Mouse (Mus musculus): ENCODE measurements around the gene Ppm1d. TPM values are rescaled to one million over a fixed set of nuclear protein-coding genes. Genes with fewer than 3 reads are reported as not detected.
A peak's percentile ranks its signal among the peaks of the same experiment; 100 is the strongest.

The Ppm1d gene
- polyA plus RNA-seq (2012; rRNA removed), result 12.9 and 13.3 TPM in 2 replicates

DNA sequence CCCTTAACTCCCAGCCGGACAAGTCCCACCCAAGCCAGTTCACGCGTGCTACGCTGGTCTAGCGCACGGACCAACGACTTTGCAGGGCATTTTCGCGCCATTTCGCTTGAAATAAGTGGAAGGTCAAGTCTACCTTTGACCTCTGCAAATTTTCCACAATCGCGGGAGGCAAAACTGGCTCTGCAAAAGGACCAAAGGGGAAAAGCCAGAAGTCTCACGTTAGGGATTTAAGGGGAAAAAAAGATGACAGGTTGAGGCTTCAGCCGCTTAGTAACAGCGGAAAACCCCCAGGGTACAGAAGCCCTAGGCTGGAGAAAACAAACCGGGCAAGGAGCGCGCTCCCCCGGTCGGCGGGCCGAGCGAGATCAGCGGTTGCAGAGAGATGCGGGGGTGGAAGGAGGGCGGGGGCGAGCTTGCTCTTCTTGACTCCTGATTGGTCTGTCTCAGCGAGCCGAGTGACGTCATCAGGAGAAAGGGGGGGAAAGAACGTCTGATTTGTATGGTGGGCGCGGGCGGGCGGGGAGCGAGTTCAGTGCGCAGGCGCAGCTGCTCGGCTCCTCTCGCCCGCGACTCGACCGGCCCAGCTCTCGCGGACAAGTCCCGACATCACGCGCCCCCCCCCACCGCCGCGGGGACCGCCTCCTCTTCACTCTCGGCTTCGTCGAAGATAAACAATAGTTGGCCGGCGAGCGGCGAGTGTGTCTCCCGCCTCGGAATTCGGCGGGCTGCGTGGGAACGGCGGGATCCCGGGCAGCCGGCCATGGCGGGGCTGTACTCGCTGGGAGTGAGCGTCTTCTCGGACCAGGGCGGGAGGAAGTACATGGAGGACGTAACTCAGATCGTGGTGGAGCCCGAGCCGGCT is at the start of gene Ppm1d:
Gene Ppm1d (plus strand): TSS at position 532 of the 862 bp plus-strand sequence.
- peak; percentile 95 to 98 for DNase-seq (ENCODE audit: extremely low spot score in 1 of 2, low spot score in 1 of 2)

DNA sequence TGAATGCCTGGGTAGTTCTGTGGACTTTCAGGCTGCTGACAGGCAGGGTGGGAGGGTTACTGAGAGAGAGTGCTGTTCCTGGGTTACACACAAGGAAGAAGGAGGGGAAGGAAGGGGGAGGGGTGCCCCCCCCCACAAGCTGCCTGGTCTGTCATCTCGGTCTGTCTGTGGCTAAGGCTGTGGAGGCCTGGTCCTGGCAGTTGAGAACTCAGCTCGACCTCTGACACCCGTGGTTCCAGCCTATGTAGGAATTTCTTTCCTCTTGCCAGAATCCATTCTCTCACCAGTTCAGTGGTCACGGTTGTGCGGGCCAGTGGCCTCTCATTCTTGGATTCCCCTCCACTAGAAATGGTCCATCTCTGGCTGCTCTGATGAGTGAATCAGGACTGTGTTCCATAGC is 46.4 kb upstream of the Ppm1d start:
- no peak for DNase-seq (ENCODE audit: extremely low spot score in 1 of 2, low spot score in 1 of 2)

DNA sequence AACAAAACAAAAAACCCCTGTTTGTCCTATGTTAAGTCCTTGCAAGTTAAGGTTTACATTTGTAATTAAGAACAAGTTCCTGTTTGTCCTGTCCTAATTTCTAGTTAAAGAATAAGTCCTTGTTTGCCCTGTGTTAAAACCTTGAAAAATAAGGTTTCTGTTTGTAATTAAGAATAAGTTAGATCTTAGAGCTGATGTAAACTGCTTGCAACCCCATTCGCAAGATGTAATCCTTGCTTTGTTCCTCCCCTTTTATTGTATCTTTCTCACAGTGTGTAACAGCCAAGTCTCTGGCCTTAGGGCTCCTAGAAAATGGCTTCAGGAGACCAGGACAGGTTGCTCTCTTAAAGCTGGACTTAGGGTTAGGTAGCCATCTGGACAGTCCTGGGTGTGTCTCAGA is 43.7 kb upstream of the Ppm1d start:
- no peak for DNase-seq (ENCODE audit: extremely low spot score in 1 of 2, low spot score in 1 of 2)

DNA sequence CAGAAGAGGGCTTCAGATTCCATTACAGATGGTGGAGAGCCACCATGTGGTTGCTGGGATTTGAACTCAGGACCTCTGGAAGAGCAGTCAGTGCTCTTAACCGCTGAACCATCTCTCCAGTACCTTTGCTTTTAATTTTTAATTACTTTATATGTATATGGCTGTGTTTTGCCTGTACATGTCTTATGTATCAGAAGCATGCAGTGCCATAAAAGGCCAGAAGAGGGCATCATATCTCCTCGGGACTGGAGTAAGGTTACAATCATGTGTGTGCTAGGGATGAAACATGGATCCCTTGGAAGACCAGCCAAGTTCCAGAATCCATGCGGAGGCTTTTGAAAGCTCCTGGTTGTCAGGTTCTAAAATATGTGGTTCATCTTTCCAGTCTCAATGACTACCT is 40.4 kb upstream of the Ppm1d start:
- DNase-seq (ENCODE audit: extremely low spot score in 1 of 2, low spot score in 1 of 2), result peak in 1 of 2 experiments; percentile 33

DNA sequence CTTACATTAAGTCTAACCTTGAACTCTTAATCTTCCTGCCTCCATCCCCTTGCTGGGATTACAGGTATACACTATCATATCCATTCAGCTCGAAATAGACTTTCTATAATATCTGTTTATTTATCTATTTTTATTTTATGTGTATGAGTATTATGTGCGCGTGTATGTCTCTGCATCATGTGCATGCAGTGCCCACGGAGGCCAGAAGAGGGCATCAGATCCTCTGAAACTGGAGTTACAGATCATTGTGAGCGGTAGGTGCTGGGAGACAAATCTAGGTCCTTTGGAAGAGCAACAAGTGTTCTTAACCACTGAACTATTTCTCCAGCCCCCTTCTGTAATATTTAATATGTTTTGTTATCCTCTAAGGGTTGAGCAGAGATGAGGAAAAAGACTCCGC is 37.7 kb upstream of the Ppm1d start:
- no peak for DNase-seq (ENCODE audit: extremely low spot score in 1 of 2, low spot score in 1 of 2)

DNA sequence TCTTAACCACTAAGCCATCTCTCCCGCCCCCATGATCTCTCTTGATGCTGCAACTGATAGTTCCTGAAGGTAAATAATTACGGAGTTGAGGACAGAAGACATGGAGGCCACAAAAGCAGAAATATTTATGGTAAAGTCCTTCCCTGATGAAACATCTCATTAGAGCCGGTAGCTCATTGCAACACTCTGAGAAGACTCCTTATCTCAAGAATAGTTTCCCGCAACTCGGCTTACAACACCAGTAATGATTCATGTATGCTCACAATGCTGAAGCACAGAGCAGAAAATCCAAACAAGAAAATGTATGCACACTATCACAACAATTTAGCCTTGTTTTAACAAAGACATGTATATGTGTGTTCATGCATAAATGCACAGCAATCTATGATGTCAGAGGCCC is 35.9 kb upstream of the Ppm1d start:
- DNase-seq (ENCODE audit: extremely low spot score in 1 of 2, low spot score in 1 of 2), result no peak

DNA sequence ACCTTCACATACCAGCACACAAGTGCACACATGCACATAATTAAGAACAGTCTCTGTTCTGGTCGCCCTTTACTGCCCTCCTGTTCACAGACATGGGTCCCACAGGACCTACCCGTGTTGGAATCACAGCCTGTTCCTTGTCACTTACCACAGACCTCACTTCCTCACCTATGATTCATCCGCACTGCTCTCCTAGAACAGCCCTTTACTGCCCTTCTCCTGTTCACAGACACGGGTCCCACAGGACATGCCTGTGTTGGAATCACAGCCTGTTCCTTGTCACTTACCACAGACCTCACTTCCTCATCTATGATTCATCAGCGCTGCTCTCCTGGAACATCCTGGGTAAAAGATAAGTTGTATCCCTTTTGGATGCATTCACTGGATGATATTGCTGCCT is 33.4 kb upstream of the Ppm1d start:
- no peak for DNase-seq (ENCODE audit: extremely low spot score in 1 of 2, low spot score in 1 of 2)

DNA sequence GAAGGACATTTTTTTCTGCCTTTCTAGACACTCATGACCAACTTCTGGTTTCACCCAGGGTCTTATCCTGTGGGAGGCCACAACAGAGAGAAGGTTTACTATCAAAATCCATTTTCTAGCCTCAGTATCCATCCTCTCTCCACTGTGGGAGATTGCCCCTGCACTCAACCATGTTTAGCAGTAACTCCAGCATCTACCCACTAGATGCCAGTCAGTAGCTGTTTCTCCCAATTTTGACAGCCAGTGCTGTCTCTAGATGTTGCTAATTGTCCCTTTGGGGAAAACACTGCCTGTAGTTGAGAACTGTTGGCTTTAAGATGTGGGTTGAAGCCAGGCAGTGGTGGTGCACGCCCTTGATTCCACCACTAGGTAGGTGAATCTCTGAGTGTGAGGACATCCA is 32.9 kb upstream of the Ppm1d start:
- DNase-seq (ENCODE audit: extremely low spot score in 1 of 2, low spot score in 1 of 2), result no peak

DNA sequence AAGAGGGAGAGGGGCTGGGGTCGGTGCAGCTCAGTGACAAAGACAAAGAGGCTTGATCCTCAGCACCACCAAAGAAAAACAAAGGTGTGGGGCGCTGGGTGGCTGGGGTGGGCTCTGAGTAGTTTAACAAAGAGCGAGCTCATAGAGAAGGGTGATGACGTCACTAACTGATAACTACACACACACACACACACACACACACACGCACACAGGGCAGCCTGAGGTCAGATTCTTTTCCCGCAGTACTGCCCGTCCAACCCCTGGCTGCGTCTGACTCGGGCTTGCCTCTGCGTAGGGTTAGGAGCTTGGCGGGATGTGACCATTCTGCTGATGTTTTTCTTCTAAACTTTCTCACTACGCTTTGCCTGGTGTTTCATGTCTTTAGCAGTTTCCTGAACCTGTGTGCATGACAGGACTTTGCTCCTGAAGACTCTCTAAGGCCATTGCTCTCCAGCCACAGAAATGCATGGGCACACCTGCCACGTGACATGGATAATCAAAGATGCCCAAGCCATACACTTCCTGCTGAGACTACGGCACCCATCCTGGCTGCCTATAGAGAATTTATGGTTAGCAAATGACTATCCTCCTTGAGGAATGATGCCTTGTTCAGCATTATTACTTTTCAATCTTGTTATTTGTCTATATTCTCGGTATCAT is 29.7 kb upstream of the Ppm1d start:
- DNase-seq (ENCODE audit: extremely low spot score in 1 of 2, low spot score in 1 of 2), result no peak

DNA sequence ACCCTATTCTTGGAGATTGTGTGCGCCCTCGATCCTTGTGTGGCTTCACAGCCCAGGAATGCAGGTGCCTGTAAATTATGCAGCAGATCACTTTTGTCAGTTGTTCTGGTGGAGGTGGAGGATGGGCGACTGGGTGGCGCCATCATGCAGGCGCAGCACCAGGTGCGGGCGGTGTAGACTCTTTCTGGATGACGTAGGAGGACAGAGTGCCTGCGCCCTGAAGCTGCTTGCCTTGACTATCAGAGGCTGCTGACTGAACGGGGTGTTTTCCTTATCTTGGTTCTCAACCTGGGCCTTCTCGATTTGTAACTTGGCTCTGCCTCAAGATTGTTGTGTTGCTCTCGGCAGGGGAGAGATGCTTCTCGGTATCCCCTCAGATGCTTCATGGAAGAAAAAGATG is 13.1 kb upstream of the Ppm1d start:
- no peak for DNase-seq (ENCODE audit: extremely low spot score in 1 of 2, low spot score in 1 of 2)

DNA sequence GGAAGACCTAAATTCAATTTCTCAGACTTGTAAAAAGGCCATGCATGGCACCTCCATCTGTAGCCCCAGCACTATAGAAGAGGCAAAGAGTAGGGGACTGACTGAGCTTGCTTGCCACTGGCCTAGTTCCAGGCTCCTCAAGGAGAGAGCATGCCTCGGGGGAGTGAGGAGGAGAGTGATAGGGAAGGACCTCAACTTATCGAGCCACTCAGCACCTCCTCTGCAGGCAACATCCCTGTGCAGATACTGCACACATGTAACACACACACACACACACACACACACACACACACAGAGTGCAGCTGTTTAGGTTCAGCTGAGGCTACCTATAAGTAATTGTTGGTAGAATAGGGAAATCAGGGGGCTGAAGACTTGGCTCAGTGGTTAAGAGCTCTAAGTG is 11.2 kb upstream of the Ppm1d start:
- DNase-seq (ENCODE audit: extremely low spot score in 1 of 2, low spot score in 1 of 2), result no peak

DNA sequence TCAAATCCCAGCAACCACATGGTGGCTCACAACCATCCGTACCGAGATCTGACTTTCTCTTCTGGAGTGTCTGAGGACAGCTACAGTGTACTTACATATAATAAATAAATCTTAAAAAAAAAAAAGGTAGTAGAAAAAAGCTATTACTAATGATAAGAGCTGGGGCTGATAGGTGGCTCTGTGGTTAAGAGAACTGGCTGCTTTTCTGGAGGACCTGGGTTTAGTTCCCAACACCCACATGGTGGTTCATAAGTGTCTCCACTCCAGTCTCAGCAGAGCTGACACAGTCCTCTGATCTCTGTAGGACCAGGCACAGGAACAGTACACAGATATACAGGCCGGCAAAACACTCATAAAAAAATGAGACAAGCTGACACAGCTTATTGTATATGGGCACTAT is 9.9 kb upstream of the Ppm1d start:
- DNase-seq (ENCODE audit: extremely low spot score in 1 of 2, low spot score in 1 of 2), result no peak

DNA sequence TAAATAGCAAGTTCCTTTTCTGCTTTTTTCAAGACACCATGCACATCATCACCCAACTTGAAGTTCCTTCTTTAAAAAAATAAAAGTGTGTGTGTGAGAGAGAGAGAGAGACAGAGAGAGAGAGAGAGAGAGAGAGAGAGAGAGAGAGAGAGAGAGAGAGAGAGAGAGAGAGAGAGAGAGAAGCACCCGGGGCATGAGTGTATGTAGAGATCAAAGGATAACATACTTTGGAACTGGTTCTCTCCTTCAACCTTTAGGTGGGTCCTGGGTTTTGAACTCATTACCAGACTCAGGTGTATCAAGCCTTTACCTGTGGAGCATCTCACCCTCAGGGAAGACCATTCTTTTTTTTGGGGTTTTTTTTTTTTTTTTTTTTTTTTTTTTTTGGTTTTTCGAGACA is 9.2 kb upstream of the Ppm1d start:
- DNase-seq (ENCODE audit: extremely low spot score in 1 of 2, low spot score in 1 of 2), result no peak

DNA sequence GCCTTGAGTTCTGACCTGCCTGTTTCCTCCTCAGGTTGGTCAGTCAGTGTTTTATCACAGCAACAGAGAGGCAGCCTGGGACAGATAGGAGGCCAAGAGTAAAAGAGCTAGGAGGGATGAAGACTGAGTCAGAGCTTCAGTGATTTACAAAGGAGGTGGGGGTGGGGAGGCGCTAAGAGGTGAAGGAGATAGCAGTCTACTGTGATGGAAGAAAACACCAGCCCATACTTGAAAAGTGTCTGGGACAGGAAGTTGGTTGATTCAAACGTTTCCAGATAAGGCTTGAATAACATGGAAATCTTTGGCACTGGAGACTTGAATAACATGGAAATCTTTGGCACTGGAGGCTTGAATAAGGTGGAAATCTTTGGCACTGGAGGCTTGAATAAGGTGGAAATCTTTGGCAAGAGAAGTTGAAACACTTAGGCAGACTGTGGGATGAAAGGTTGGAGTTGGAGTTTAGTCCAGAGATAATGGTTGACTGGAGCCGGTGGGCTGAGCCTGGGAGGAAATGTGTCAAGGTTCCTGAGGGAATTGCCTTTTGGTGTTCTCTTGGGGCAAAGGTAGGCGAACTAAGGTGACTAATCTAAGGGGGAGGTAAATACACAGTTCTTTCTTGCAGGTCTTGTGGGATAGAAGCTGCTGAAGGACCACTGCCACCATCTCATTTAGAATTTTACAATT is 4.3 kb upstream of the Ppm1d start:
- no peak for DNase-seq (ENCODE audit: extremely low spot score in 1 of 2, low spot score in 1 of 2)

DNA sequence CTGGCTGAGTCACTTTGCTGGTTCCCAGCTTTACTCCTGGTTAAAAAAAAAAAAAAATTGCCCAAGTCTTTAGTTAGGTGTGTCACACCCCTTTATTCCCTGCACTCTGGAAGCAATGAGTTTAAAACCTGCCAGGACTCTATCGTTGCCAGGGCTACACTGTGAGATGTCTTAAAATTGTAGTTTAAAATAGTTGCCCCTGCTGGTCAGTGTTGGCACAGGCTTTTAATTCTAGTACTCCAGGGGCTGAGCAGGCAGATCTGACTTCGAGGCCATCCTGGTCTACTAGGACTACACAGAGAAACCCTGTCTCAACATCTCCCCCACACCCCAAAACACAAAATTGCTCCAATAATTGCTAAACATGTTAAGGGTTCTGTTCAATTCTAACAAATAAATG is 2.2 kb upstream of the Ppm1d start:
- DNase-seq (ENCODE audit: extremely low spot score in 1 of 2, low spot score in 1 of 2), result no peak

DNA sequence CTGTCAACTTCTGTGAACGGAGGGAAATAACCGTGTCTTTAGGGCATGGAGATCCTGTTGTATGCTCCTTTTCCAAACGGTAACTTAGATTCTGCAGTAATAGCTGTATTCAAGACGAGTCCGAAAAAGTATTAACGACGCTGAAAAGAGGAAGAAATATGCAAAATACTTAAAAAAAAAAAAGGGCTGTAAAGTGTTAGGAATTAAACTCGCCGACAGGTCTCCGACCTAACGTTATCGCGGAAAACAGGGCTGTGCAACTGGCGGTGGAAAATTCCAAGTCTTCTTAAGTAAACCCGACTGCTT is 684 bp upstream of the Ppm1d start:
- DNase-seq (ENCODE audit: extremely low spot score in 1 of 2, low spot score in 1 of 2), result no peak

DNA sequence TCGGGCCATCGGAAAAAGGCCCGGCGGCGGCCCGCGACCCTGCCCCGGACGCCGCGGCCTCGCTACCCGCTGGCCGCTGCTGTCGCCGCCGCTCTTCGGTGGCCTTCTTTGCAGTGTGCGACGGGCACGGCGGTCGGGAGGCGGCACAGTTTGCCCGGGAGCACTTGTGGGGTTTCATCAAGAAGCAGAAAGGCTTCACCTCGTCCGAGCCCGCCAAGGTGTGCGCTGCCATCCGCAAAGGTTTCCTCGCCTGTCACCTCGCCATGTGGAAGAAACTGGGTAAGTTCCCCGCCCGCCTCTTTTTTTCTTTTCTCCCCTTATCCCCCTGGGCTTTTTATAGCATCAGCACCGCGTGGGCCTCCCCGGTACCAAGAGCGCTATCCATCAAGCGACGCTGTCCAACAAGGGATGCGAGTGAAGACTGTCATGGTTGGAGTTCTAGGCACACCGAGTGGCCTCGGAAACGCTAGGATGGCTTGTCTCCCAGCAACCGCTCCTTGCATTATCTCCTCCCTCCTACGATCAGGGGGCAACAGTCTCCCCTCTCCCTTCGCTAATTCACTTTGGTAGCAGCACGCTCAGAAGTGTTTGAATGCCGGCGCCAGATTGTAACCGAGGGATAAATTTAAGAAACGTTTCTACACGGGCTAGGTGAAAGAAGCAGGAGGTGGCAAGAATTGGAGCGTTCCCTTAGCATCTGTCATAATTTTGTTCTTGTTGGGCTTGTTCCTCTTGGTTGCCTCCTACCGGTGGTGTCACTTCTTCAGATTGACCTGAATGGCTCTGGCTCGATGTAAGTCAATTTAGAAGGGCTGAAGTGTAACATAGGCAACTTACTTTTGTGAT is 824 bp downstream of the Ppm1d start:
- DNase-seq (ENCODE audit: extremely low spot score in 1 of 2, low spot score in 1 of 2), result peak in 1 of 2 experiments; percentile 56

DNA sequence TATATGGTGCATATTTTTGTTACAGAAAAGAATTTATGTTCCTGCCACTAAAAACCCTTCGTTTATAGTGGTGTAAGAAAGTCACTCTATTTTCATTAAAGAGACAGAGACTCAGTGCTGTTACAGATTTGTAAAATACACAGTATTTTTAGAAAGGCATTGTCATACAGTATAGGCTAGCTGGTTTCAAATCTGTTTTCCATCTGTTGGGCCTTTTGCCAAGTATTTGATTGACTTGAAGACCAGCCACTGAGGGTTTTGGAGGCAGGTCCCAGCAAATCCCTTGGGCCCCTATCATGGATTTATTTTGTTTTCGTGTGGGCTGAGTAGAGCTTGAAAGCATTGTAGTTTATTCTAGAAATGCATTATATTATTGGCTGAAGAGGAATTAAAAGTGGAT is 1.8 kb downstream of the Ppm1d start:
- peak; percentile 45 to 80 for DNase-seq (ENCODE audit: extremely low spot score in 1 of 2, low spot score in 1 of 2)

DNA sequence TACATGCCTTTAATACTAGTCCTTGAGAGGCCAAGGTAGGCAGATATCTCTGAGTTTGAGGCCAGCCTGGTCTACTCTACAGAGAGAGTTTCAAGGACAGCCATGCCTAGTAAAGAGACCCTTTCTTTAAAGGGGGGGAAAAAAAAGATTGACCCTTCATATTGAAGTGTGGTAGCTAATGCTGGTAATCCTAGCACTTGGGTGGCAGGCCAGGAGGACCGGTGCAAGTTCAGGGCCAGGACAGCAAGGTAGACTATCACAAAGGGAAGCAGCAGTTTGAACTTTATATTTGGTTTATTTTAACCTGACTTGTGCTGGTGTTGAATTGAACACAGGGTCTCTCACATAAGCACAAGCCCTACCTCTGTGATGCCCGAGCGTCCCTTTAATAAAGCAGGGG is 2.3 kb downstream of the Ppm1d start:
- no peak for DNase-seq (ENCODE audit: extremely low spot score in 1 of 2, low spot score in 1 of 2)

DNA sequence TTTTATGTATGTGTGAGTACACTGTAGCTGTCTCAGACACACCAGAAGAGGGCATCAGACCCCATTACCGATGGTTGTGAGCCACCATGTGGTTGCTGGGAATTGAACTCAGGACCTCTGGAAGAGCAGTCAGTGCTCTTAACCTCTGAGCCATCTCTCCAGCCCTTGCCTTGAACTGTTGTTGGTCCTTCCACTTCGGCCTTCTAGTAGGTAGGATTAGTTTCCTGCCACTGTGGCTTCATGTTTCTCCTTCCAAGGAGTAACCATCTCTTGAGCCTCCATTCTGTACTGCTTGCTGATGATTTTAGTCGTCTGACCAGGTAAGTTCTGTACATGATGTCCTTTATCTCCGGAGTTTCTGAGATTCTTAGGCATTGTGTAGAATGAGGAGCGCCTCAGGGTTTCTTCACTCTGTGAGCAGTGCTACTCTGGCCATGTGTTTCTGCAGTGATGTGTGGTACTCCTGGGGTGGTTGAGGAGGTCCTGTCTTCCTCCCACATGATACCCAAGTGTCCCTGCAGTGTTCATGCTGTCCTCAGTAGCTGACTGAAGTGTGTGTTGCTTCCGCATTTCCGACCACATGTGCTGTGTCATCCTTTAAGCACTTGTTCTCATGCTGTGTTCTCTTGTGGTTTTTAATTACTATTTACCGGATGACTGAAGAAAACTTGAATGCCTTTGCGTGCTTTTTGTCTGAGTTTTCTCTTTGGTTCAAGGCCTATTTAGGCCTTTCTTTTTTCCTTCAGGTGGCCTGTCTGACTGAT is 12.7 kb downstream of the Ppm1d start:
- DNase-seq (ENCODE audit: extremely low spot score in 1 of 2, low spot score in 1 of 2), result no peak
